Mouse (Mus musculus): Measurements from ENCODE around the gene Naif1. TPM values are rescaled to one million over a fixed set of nuclear protein-coding genes. Genes with fewer than 3 reads are reported as not detected.
A peak's percentile ranks its signal among the peaks of the same experiment; 100 is the strongest.

Gene Naif1
- polyA plus RNA-seq, 1 experiment, result 19.9 TPM

GRCm38 (mm10) chr2:32439177-32439576 is 11.1 kb upstream of the Naif1 start:
- no peak overlapping the region for H3K4me3 ChIP-seq (ENCODE audit: control insufficient read depth, low read depth, low read length)
- H3K4me1 ChIP-seq (ENCODE audit: control insufficient read depth, insufficient read depth, low read length), result no peaks in the 10 kb centered on the region; the same call in 1 of the 2 replicates
- no peaks in the 10 kb centered on the region for H3K36me3 ChIP-seq (ENCODE audit: control insufficient read depth, insufficient read depth, low read length)
- no peak for TF ChIP-seq CTCF (IDR thresholded peaks at IDR 0.05; ENCODE audit: control insufficient read depth, insufficient read depth, insufficient replicate concordance, low read depth, low read length)
- TF ChIP-seq POLR2A (IDR thresholded peaks at IDR 0.05; ENCODE audit: control insufficient read depth, low read depth, low read length), result no peak
- no peak overlapping the region for H3K27ac ChIP-seq (ENCODE audit: control insufficient read depth, insufficient read depth, low read depth, low read length)
- no peaks in the 10 kb centered on the region for H3K27me3 ChIP-seq (ENCODE audit: control insufficient read depth, insufficient read depth, low read length)

GRCm38 (mm10) chr2:32440164-32440563 is 10.1 kb upstream of the Naif1 start:
- H3K36me3 ChIP-seq (ENCODE audit: control insufficient read depth, insufficient read depth, low read length), result no peaks in the 10 kb centered on the region
- H3K4me3 ChIP-seq (ENCODE audit: control insufficient read depth, low read depth, low read length), result no peak overlapping the region
- H3K27me3 ChIP-seq (ENCODE audit: control insufficient read depth, insufficient read depth, low read length), result no peaks in the 10 kb centered on the region
- H3K4me1 ChIP-seq (ENCODE audit: control insufficient read depth, insufficient read depth, low read length), result no peaks in the 10 kb centered on the region; the same call in 1 of the 2 replicates
- no peak overlapping the region for H3K27ac ChIP-seq (ENCODE audit: control insufficient read depth, insufficient read depth, low read depth, low read length)
- TF ChIP-seq CTCF (IDR thresholded peaks at IDR 0.05; ENCODE audit: control insufficient read depth, insufficient read depth, insufficient replicate concordance, low read depth, low read length) (no peak), POLR2A (IDR thresholded peaks at IDR 0.05; ENCODE audit: control insufficient read depth, low read depth, low read length) (no peak)

GRCm38 (mm10) chr2:32440632-32441031 is 9.6 kb upstream of the Naif1 start:
- Histone ChIP-seq H3K36me3 (ENCODE audit: control insufficient read depth, insufficient read depth, low read length) (no peaks in the 10 kb centered on the region), H3K4me3 (ENCODE audit: control insufficient read depth, low read depth, low read length) (no peak overlapping the region), H3K4me1 (ENCODE audit: control insufficient read depth, insufficient read depth, low read length) (no peaks in the 10 kb centered on the region; the same call in 1 of the 2 replicates), H3K27me3 (ENCODE audit: control insufficient read depth, insufficient read depth, low read length) (no peaks in the 10 kb centered on the region), H3K27ac (ENCODE audit: control insufficient read depth, insufficient read depth, low read depth, low read length) (no peak overlapping the region)
- TF ChIP-seq CTCF (IDR thresholded peaks at IDR 0.05; ENCODE audit: control insufficient read depth, insufficient read depth, insufficient replicate concordance, low read depth, low read length), result no peak
- TF ChIP-seq POLR2A (IDR thresholded peaks at IDR 0.05; ENCODE audit: control insufficient read depth, low read depth, low read length), result no peak

- no peak overlapping the region for H3K4me3 ChIP-seq (ENCODE audit: control insufficient read depth, low read depth, low read length)
- H3K27ac ChIP-seq (ENCODE audit: control insufficient read depth, insufficient read depth, low read depth, low read length), result no peak overlapping the region
- no peaks in the 10 kb centered on the region for H3K27me3 ChIP-seq (ENCODE audit: control insufficient read depth, insufficient read depth, low read length)
- H3K4me1 ChIP-seq (ENCODE audit: control insufficient read depth, insufficient read depth, low read length), result no peaks in the 10 kb centered on the region; the same call in 1 of the 2 replicates
- no peaks in the 10 kb centered on the region for H3K36me3 ChIP-seq (ENCODE audit: control insufficient read depth, insufficient read depth, low read length)
- TF ChIP-seq CTCF (IDR thresholded peaks at IDR 0.05; ENCODE audit: control insufficient read depth, insufficient read depth, insufficient replicate concordance, low read depth, low read length) (no peak), POLR2A (IDR thresholded peaks at IDR 0.05; ENCODE audit: control insufficient read depth, low read depth, low read length) (no peak)
Measured at GRCm38 (mm10) chr2:32441550-32441949, 8.7 kb upstream of the Naif1 start.

- no peak overlapping the region for H3K4me3 ChIP-seq (ENCODE audit: control insufficient read depth, low read depth, low read length)
- TF ChIP-seq CTCF (IDR thresholded peaks at IDR 0.05; ENCODE audit: control insufficient read depth, insufficient read depth, insufficient replicate concordance, low read depth, low read length) (no peak), POLR2A (IDR thresholded peaks at IDR 0.05; ENCODE audit: control insufficient read depth, low read depth, low read length) (no peak)
- H3K36me3 ChIP-seq (ENCODE audit: control insufficient read depth, insufficient read depth, low read length), result no peaks in the 10 kb centered on the region
- H3K27me3 ChIP-seq (ENCODE audit: control insufficient read depth, insufficient read depth, low read length), result no peaks in the 10 kb centered on the region
- no peak overlapping the region for H3K27ac ChIP-seq (ENCODE audit: control insufficient read depth, insufficient read depth, low read depth, low read length)
- peaks cover 7% of the 10 kb centered on the region for H3K4me1 ChIP-seq (ENCODE audit: control insufficient read depth, insufficient read depth, low read length)
Measured at GRCm38 (mm10) chr2:32445535-32445934, 4.7 kb upstream of the Naif1 start.

- H3K27ac ChIP-seq (ENCODE audit: control insufficient read depth, insufficient read depth, low read depth, low read length), result peak overlapping the region; percentile 56
- no peaks in the 10 kb centered on the region for H3K27me3 ChIP-seq (ENCODE audit: control insufficient read depth, insufficient read depth, low read length)
- peaks cover 9% of the 10 kb centered on the region for H3K4me1 ChIP-seq (ENCODE audit: control insufficient read depth, insufficient read depth, low read length)
- H3K4me3 ChIP-seq (ENCODE audit: control insufficient read depth, low read depth, low read length), result peak overlapping the region; percentile 75
- H3K36me3 ChIP-seq (ENCODE audit: control insufficient read depth, insufficient read depth, low read length), result no peaks in the 10 kb centered on the region
- no peak for TF ChIP-seq CTCF (IDR thresholded peaks at IDR 0.05; ENCODE audit: control insufficient read depth, insufficient read depth, insufficient replicate concordance, low read depth, low read length)
- TF ChIP-seq POLR2A (IDR thresholded peaks at IDR 0.05; ENCODE audit: control insufficient read depth, low read depth, low read length), result no peak
Measured at GRCm38 (mm10) chr2:32447264-32447936, 2.9 kb upstream of the Naif1 start.

GRCm38 (mm10) chr2:32448480-32448879 is 1.8 kb upstream of the Naif1 start:
- Histone ChIP-seq H3K36me3 (ENCODE audit: control insufficient read depth, insufficient read depth, low read length) (no peaks in the 10 kb centered on the region), H3K27me3 (ENCODE audit: control insufficient read depth, insufficient read depth, low read length) (no peaks in the 10 kb centered on the region), H3K4me3 (ENCODE audit: control insufficient read depth, low read depth, low read length) (peak overlapping the region; percentile 72), H3K4me1 (ENCODE audit: control insufficient read depth, insufficient read depth, low read length) (peaks cover 14% of the 10 kb centered on the region), H3K27ac (ENCODE audit: control insufficient read depth, insufficient read depth, low read depth, low read length) (peak overlapping the region; percentile 64; the same call in 1 of the 2 replicates)
- TF ChIP-seq CTCF (IDR thresholded peaks at IDR 0.05; ENCODE audit: control insufficient read depth, insufficient read depth, insufficient replicate concordance, low read depth, low read length), result no peak
- no peak for TF ChIP-seq POLR2A (IDR thresholded peaks at IDR 0.05; ENCODE audit: control insufficient read depth, low read depth, low read length)

Measured in testis, adult 2 months (tissue).